Mouse (Mus musculus): Measurements from ENCODE around the gene Spns2.
A peak's percentile ranks its signal among the peaks of the same experiment; 100 is the strongest.
"Not testable (repeated sequence)": the region's sequence is repeated elsewhere in the genome, so short reads cannot be mapped to it uniquely, and the experiment has no call there.

Spns2 gene

GRCm38 (mm10) chr11:72435694-72436045 is 54.0 kb downstream of the Spns2 start:
- no peak for DNase-seq

GRCm38 (mm10) chr11:72434963-72435693 is 54.6 kb downstream of the Spns2 start, which contains the start of gene Ggt6:
Ggt6 (plus strand) TSS chr11:72435526.
- DNase-seq, result no peak

GRCm38 (mm10) chr11:72430311-72431068 is 59.2 kb downstream of the Spns2 start:
- not testable (repeated sequence) for DNase-seq

- DNase-seq, result peak; percentile 84 to 85
These were observed 60.4 kb downstream of the Spns2 start for GRCm38 (mm10) chr11:72429288-72429690.

- peak; percentile 83 to 91 for DNase-seq
These were observed 61.0 kb downstream of the Spns2 start for GRCm38 (mm10) chr11:72428694-72429093.

GRCm38 (mm10) chr11:72426884-72427283 is 62.8 kb downstream of the Spns2 start:
- no peak for DNase-seq

GRCm38 (mm10) chr11:72425201-72425600 is 64.5 kb downstream of the Spns2 start:
- no peak for DNase-seq

GRCm38 (mm10) chr11:72423686-72424085 is 66.0 kb downstream of the Spns2 start:
- DNase-seq, result no peak

- no peak for DNase-seq
These were observed 68.0 kb downstream of the Spns2 start for GRCm38 (mm10) chr11:72421518-72422278.

GRCm38 (mm10) chr11:72420460-72421122 is 69.1 kb downstream of the Spns2 start:
- no peak for DNase-seq

GRCm38 (mm10) chr11:72419006-72419405 is 70.7 kb downstream of the Spns2 start:
- DNase-seq, result no peak

- DNase-seq, result no peak
These were observed 71.5 kb downstream of the Spns2 start for GRCm38 (mm10) chr11:72418227-72418626.

GRCm38 (mm10) chr11:72417376-72417775 is 72.3 kb downstream of the Spns2 start:
- no peak for DNase-seq

- no peak for DNase-seq
These were observed 73.0 kb downstream of the Spns2 start for GRCm38 (mm10) chr11:72416666-72417065.

GRCm38 (mm10) chr11:72415155-72415554 is 74.5 kb downstream of the Spns2 start:
- no peak for DNase-seq

GRCm38 (mm10) chr11:72413601-72414190 is 76.0 kb downstream of the Spns2 start:
- DNase-seq, result no peak

GRCm38 (mm10) chr11:72413016-72413415 is 76.7 kb downstream of the Spns2 start:
- no peak for DNase-seq

- DNase-seq, result no peak
These were observed 77.8 kb downstream of the Spns2 start for GRCm38 (mm10) chr11:72411945-72412344.

- DNase-seq, result peak; percentile 51 to 67
These were observed 78.4 kb downstream of the Spns2 start, which contains the start of gene Smtnl2 for GRCm38 (mm10) chr11:72411093-72411921. Smtnl2 (minus strand) TSS chr11:72411713.

- no peak for DNase-seq
These were observed 79.1 kb downstream of the Spns2 start for GRCm38 (mm10) chr11:72410521-72411092.

All from cerebellum, postnatal 14 days (tissue).